ENCODE assay signal across 12 mouse cellular contexts in the genomic region with DNA sequence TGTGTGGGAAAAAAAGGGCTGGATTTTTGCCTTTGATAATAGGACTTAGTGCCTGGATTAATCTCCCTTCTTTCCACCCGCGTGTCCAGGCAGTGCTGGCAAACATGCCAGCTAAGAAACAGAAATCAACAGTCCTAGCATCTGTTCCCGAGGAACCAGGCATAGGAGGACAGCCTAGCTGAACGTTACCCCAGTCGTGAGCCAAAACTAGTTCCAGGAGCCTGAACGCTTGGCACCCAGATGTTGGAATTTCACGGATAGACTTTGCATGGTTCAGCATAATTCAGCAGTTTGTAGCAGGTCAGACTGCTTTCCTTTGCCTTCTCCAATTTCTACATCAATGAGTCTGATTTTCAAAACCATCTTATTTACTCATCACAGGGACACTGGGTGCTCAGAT.
"Had no signal": no experiment of that assay in that cellular context is flagged by ENCODE, and none has a peak within 500 bp of the region (broad histone marks: within the 10 kb centered on the region; RNA-seq: fewer than 3 reads in every experiment).

No protein-coding gene starts in this region.

- H3K4me3 ChIP-seq: limb, embryonic 12.5 days; liver, embryonic 15.5 days; midbrain, embryonic 13.5 days had no signal

- H3K9me3 ChIP-seq: limb, embryonic 12.5 days; liver, embryonic 15.5 days; midbrain, embryonic 13.5 days had no signal

- H3K9ac ChIP-seq: limb, embryonic 12.5 days; liver, embryonic 15.5 days; midbrain, embryonic 13.5 days had no signal

- H3K4me2 ChIP-seq: limb, embryonic 12.5 days; liver, embryonic 15.5 days; midbrain, embryonic 13.5 days had no signal

- ATAC-seq: lung, postnatal 0 days; midbrain, embryonic 13.5 days had no signal

- H3K27ac ChIP-seq: kidney, postnatal 0 days; limb, embryonic 12.5 days; liver, embryonic 15.5 days; midbrain, embryonic 13.5 days had no signal

- DNase-seq: kidney, adult 9 months; kidney, postnatal 36 days; lung, adult 2 months; lung, postnatal 36 days; spleen, adult 18-20 months; thymus, adult 18-20 months; thymus, postnatal 14 days had no signal

- H3K36me3 ChIP-seq: limb, embryonic 12.5 days; liver, embryonic 15.5 days; midbrain, embryonic 13.5 days had no signal

- H3K4me1 ChIP-seq: liver, embryonic 15.5 days had no signal

- H3K27me3 ChIP-seq: limb, embryonic 12.5 days; liver, embryonic 15.5 days; midbrain, embryonic 13.5 days had no signal
